Mouse (Mus musculus): ENCODE results near the gene Babam2.

GRCm38 (mm10) chr5:31713280-31713711, 15.8 kb downstream of the Babam2 start:
- TF ChIP-seq ZC3H11A (IDR thresholded peaks at IDR 0.05; ENCODE audit: borderline replicate concordance, low read depth, low read length): no peak
- TF ChIP-seq MAFK (IDR thresholded peaks at IDR 0.05; ENCODE audit: insufficient read depth, low read depth, low read length): no peak
- no peak for TF ChIP-seq CHD2 (IDR thresholded peaks at IDR 0.05; ENCODE audit: low read depth, low read length)
- TF ChIP-seq ZNF384 (IDR thresholded peaks at IDR 0.05; ENCODE audit: low read depth, low read length): no peak

All from ES-E14 (cell line).